Mouse (Mus musculus) forebrain, embryonic 10.5 days (tissue): ENCODE results near the gene Amotl2. TPM values are rescaled to one million over a fixed set of nuclear protein-coding genes. Genes with fewer than 3 reads are reported as not detected.
A peak's percentile ranks its signal among the peaks of the same experiment; 100 is the strongest.
"Not testable (repeated sequence)": the region's sequence is repeated elsewhere in the genome, so short reads cannot be mapped to it uniquely, and the experiment has no call there.

Source experiments
- DNase-seq: peaks from one replicate; pipeline ENCODE4 v3.0.0-alpha.2; 2017; ENCODE audit warnings: low spot score; ENCODE audit errors: extremely low spot score
- H3K27ac ChIP-seq: fragments of 300-500 bp; sonication (generic); 2 replicates; pipeline ENCODE4 v1.5.1; 2016; ENCODE audit warnings: mild to moderate bottlenecking
- H3K27me3 ChIP-seq: fragments of 300-500 bp; sonication (generic); 2 replicates; pipeline ENCODE4 v1.6.1; 2016; ENCODE audit warnings: mild to moderate bottlenecking; ENCODE audit not compliant: poor library complexity, severe bottlenecking
- H3K36me3 ChIP-seq: fragments of 300-500 bp; sonication (generic); replicated peaks from 2 replicates; pipeline ENCODE4 v1.6.1; 2016; ENCODE audit warnings: mild to moderate bottlenecking, moderate library complexity
- H3K4me1 ChIP-seq: fragments of 300-500 bp; sonication (generic); 2 replicates; pipeline ENCODE4 v1.6.1; 2016
- H3K4me3 ChIP-seq: fragments of 300-500 bp; sonication (generic); 2 replicates; pipeline ENCODE4 v1.5.1; 2016; ENCODE audit warnings: mild to moderate bottlenecking, moderate library complexity
- H3K9me3 ChIP-seq: fragments of 300-500 bp; sonication (generic); 2 replicates; pipeline ENCODE4 v1.6.1; 2016; ENCODE audit warnings: mild to moderate bottlenecking, moderate library complexity
- WGBS: fragments of 180-500 bp; shearing (Covaris S2); methylation state at CpG from one replicate; pipeline ENCODE4 v1.1.7; 2016; 5-methylcytosine and 5-hydroxymethylcytosine counted together
- polyA plus RNA-seq: library from polyadenylated mRNA; unstranded; fragments of >200 nt; fragmentation: Nextera tagmentation; extraction: Ambion mirVana; gene quantifications from 2 replicates; pipeline ENCODE4 v1.2.1, GENCODE M21; 2016

Amotl2 gene
- polyA plus RNA-seq, 1 experiment from 2014 or later, result 49.9 TPM

DNA sequence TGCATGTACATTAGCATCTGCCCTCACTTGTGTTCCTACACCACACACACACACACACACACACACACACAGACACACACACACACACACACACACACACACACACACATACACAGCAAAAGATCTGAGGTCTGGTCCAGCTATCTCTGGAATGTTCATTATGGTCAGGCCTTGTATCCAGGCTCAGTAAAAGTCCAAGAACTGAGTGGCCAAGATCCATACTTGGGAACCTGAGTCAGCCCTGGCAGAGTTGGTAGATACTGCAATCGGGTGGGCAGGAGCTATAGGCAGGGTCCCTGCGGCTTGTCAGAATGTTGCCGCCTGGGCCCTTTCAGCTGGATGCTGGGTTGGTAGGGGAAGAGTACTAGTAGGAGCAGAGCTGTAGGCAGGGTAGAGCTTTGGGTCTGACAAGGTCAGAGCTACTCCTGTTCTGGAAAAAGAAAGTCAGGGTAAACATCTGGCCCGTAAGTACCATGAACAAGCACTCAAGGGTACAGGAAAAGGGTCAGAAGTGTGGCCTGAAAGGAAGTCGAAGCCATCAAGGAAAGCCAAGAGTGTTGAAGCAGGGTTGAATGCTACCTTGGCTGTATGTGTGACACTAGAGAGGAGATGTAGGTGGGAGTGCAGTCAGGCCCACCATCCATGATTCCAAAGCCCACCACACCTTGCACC is 35.3 kb downstream of the Amotl2 start:
- 93% methylated on average over 5 of the region's 5 CpGs for WGBS
- H3K27me3 ChIP-seq, result no peaks in the 10 kb centered on the region
- no peak overlapping the region for H3K27ac ChIP-seq
- H3K36me3 ChIP-seq, result no peaks in the 10 kb centered on the region
- DNase-seq, result no peak
- H3K4me1 ChIP-seq, result peaks cover 18% of the 10 kb centered on the region
- no peaks in the 10 kb centered on the region for H3K9me3 ChIP-seq
- no peak overlapping the region for H3K4me3 ChIP-seq

DNA sequence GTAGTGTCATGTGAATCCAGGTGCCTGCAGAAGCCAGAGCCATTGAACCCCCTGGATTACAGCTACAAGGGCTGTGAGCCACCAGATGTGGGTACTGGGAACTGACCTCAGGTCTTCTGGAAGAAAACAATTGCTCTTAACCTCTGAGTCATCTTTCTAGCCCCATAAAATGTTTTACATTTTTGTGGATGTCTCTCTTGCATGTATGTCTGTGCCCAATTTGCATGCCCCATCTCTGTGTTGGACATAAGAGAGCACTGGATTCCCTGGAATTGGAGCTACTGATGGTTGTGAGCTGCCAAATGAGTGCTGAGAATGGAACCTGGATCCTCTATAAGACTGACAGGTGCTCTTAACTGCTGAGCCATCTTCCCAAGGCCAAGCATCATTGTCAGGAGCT is 36.8 kb downstream of the Amotl2 start:
- Histone ChIP-seq H3K4me1 (peaks cover 16% of the 10 kb centered on the region), H3K36me3 (no peaks in the 10 kb centered on the region), H3K9me3 (no peaks in the 10 kb centered on the region), H3K27me3 (no peaks in the 10 kb centered on the region), H3K27ac (no peak overlapping the region), H3K4me3 (no peak overlapping the region)
- no peak for DNase-seq

DNA sequence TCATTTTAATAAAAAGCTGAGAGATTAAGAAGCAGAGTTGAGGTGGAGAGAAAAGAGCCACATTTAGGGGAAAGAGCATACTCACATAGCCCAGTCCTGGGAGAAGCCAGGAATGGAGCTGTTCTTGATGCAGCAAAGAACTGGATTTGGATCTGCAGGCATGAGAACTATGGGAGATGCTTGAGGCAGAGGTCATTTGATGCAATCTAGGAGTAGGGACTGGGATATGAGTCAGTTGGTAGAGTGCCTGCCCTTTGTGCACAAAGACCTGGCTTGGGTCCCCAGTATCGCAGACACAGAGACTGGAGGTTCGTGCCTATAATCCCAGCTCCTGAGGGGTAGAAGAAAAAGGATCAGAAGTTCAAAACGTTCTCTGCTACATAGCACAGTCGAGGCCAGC is 38.7 kb downstream of the Amotl2 start:
- WGBS, result 79% methylated on average over 4 of the region's 4 CpGs
- DNase-seq, result no peak

DNA sequence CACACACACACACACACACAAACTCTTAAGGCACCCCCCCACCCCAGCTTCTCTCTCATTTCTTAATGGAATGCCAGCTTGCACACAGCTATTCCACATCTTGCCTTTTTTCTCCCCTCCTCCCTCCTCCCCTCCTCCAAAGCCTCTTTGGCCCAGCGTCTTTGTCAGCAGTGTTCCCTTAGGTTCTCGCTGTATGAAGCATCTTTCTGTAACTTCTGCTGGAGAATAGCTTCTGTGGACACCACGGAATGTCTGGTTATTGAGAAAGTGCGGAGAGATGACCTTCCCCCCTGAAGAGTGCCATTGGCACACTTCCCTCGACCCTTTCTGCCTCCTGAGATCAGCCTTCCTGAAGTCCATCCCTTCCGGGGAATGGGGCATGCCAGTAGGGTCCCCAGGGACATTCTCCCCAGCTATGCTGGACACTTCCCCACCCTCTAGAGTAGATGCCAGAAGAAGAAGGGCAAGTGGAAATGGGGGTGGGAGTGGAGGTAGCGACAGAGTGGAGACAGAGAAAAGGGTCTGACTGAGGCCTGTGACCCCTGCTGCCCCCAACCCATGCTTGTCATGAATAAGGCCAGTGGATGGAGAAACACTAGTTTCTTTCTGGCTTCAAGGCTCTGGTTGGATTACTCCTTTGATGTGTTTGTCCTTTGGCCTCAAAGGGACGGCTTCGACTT is 39.3 kb downstream of the Amotl2 start:
- Histone ChIP-seq H3K4me3 (no peak overlapping the region), H3K27ac (peak overlapping the region; percentile 33; the same call in 1 of the 2 replicates), H3K27me3 (no peaks in the 10 kb centered on the region), H3K9me3 (no peaks in the 10 kb centered on the region), H3K4me1 (peaks cover 28% of the 10 kb centered on the region), H3K36me3 (no peaks in the 10 kb centered on the region)
- DNase-seq, result no peak
- WGBS, result 69% methylated on average over 9 of the region's 9 CpGs

More for the DNA sequence above, 38.7 kb downstream of the Amotl2 start:
- Histone ChIP-seq H3K4me3 (no peak overlapping the region), H3K27ac (no peak overlapping the region), H3K9me3 (no peaks in the 10 kb centered on the region), H3K27me3 (no peaks in the 10 kb centered on the region), H3K36me3 (no peaks in the 10 kb centered on the region), H3K4me1 (peaks cover 28% of the 10 kb centered on the region)

DNA sequence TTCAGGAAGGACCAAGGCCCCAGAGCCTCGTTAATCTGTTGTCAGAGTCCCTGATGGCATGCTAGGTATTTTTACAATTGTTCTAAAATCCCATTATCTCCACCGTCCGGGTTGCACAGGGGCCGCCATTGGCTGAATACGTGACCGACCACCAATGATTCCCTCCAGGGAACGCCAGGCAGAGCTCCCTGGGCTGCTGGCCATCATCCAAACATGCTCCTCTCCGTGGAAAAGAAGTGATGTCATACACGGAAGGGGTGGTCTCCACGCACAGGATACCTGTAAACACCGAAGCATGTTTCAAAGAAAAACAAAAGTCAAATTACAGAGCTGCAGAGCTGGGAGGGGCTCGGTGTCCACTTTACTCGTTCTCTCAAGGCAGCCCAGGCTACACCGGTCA is 39.9 kb downstream of the Amotl2 start:
- H3K9me3 ChIP-seq, result no peaks in the 10 kb centered on the region
- no peaks in the 10 kb centered on the region for H3K36me3 ChIP-seq
- peak overlapping the region; percentile 4; the same call in 1 of the 2 replicates for H3K27ac ChIP-seq
- no peak overlapping the region for H3K4me3 ChIP-seq
- WGBS, result 72% methylated on average over 14 of the region's 14 CpGs
- no peak for DNase-seq
- H3K4me1 ChIP-seq, result peaks cover 28% of the 10 kb centered on the region
- H3K27me3 ChIP-seq, result no peaks in the 10 kb centered on the region

DNA sequence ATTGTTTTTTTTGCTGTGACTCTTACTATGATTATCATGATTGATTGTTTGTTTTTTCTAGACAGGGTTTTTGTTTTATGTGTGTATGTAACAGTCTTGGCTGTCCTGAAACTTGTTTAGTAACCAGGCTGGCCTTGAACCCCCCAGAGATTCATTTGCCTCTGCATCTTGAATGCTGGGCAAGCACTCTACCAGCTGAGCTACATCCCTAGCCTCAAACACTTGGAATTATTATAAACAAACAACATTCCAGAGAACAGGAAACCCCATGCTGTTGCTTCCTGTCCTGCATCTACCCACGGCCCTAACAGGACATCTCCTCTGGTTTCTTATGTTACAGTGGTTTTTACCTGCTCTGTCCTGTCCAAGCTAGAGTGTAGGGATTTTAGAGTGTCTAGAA is 42.4 kb downstream of the Amotl2 start:
- no peak overlapping the region for H3K4me3 ChIP-seq
- H3K36me3 ChIP-seq, result no peaks in the 10 kb centered on the region
- peak overlapping the region; percentile 75; the same call in 1 of the 2 replicates for H3K27ac ChIP-seq
- WGBS, result 65% methylated on average over 1 of the region's 1 CpGs
- DNase-seq, result no peak
- H3K4me1 ChIP-seq, result peaks cover 36% of the 10 kb centered on the region
- no peaks in the 10 kb centered on the region for H3K9me3 ChIP-seq
- no peaks in the 10 kb centered on the region for H3K27me3 ChIP-seq

DNA sequence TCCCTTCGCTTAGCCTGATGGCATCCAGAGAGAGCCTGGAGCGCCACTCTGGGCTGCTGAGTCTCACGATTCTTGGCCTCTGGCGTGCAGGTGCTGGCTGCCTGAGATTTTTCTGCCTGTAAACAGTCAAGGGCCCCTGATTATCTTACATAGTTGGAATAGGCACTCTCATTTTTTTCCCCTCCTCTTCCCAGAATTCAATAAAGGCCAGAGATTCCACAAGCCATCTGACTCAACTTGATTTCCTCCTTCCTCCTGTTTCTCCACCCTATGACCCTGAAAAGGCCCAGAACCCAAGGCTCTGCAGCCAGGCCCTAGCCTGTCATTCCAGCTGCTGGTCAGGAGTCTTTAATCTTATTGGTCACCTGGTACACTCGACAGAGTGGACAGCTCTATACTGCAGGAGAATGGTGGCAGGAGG is 43.1 kb downstream of the Amotl2 start:
- H3K4me3 ChIP-seq, result no peak overlapping the region
- H3K4me1 ChIP-seq, result peaks cover 36% of the 10 kb centered on the region
- DNase-seq, result no peak
- H3K27me3 ChIP-seq, result no peaks in the 10 kb centered on the region
- H3K27ac ChIP-seq, result peak overlapping the region; percentile 75
- WGBS, result 78% methylated on average over 5 of the region's 5 CpGs
- H3K9me3 ChIP-seq, result no peaks in the 10 kb centered on the region
- no peaks in the 10 kb centered on the region for H3K36me3 ChIP-seq

DNA sequence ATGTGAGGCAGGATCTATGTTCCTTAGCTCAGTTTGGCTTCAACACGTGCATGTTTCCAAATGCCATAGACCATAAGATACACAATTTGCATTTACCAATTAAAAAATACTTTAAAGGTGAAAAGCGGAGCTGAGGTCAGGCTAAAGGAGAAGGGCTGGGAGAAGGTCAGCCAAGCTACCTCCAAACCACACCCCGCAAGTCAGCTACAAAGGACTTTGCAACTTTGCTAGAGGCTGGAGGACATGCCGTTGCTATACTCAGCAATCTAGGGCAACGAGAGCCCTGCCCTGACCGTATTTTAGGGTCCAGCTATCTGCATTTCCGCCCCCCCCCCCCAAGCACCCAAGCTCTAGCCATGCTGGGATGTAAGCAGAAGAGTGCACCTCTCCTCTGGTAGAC is 45.1 kb downstream of the Amotl2 start:
- no peaks in the 10 kb centered on the region for H3K27me3 ChIP-seq
- no peak for DNase-seq
- H3K27ac ChIP-seq, result no peak overlapping the region
- no peak overlapping the region for H3K4me3 ChIP-seq
- no peaks in the 10 kb centered on the region for H3K9me3 ChIP-seq
- WGBS, result 93% methylated on average over 7 of the region's 7 CpGs
- H3K4me1 ChIP-seq, result peaks cover 23% of the 10 kb centered on the region
- no peaks in the 10 kb centered on the region for H3K36me3 ChIP-seq

DNA sequence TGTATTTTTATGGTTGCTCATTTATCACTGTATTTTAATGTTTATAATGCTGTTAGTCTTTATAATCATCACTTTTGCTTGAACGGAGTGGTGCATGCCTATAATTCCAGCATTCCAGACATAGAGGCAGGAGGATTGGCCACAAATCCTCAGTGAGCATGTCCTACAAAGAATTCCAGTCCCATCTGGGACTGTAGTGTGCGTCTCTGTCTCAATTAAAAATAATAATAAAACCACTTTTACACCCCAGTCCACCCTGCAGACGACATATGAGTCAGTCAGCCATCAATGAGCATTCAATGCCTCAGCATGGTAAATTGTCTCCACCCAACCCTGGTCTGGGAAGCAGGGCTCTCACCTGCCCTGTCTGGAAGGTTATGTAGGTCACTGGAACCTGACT is 46.4 kb downstream of the Amotl2 start:
- Histone ChIP-seq H3K27ac (peak overlapping the region; percentile 25; the same call in 1 of the 2 replicates), H3K27me3 (no peaks in the 10 kb centered on the region), H3K4me1 (peaks cover 25% of the 10 kb centered on the region), H3K9me3 (no peaks in the 10 kb centered on the region), H3K36me3 (no peaks in the 10 kb centered on the region), H3K4me3 (no peak overlapping the region)
- no peak for DNase-seq
- WGBS, result 86% methylated on average over 3 of the region's 3 CpGs

DNA sequence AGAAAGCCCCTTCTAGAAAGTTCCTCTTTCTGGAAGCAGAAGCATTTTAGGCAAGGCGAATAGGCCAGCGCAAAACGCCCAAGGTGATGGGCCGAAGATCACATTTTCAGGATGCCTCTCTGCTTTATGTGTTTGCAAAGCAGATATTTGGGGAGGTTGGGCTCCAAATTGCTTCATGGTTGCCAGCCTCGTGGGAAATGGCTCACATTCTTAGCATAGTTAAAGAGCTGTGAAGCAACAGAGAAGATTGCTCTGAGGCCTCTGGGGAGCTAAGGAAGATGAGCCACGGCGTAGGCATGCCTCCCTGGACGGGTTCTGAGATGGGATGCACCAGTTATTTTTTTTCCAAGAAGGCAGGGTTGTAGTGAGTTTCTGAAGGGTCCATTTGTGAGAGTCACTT is 47.0 kb downstream of the Amotl2 start:
- WGBS, result 76% methylated on average over 8 of the region's 8 CpGs
- no peaks in the 10 kb centered on the region for H3K36me3 ChIP-seq
- H3K9me3 ChIP-seq, result no peaks in the 10 kb centered on the region
- H3K27ac ChIP-seq, result peak overlapping the region; percentile 25; the same call in 1 of the 2 replicates
- no peak overlapping the region for H3K4me3 ChIP-seq
- H3K27me3 ChIP-seq, result no peaks in the 10 kb centered on the region
- H3K4me1 ChIP-seq, result peaks cover 28% of the 10 kb centered on the region
- DNase-seq, result no peak

DNA sequence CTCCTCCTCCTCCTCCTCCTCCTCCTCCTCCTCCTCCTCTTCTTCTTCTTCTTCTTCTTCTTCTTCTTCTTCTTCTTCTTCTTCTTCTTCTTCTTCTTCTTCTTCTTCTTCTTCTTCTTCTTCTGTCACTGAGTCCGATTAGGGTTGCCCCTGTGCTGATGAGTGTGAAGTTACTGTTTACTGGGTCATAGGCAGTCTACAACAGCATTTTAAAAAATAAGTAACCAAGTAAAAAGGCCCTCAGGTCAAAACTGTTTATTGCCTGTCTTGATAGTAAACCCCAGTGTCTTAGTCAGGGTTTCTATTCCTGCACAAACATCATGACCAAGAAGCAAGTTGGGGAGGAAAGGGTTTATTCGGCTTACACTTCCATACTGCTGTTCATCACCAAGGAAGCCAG is 48.1 kb downstream of the Amotl2 start:
- DNase-seq, result not testable (repeated sequence)
- 77% methylated on average over 2 of the region's 2 CpGs for WGBS

DNA sequence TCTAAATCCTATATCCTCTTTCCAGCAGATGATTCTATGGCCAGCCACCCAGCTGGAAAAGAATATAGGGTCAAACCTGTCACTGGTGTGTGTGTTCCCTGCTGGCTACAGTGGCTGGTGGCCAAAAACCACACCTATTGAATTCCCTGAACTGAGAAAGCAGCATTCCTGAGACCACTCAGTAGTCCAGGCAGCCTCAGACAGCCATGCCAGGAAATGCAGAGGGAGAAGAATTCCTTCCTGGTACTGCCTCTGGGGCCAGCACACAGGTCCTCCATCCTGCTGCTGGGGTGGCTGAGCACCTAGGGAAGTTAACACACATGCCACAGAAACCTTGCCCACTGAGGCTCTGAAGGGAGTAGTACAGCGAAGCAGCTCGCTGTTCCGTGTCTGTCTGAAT is 50.3 kb downstream of the Amotl2 start:
- Histone ChIP-seq H3K27me3 (no peaks in the 10 kb centered on the region), H3K36me3 (no peaks in the 10 kb centered on the region), H3K9me3 (no peaks in the 10 kb centered on the region), H3K4me1 (peaks cover 41% of the 10 kb centered on the region), H3K4me3 (no peak overlapping the region), H3K27ac (no peak overlapping the region)
- 95% methylated on average over 3 of the region's 3 CpGs for WGBS
- no peak for DNase-seq

More for the DNA sequence above, 48.1 kb downstream of the Amotl2 start:
- H3K27ac ChIP-seq, H3K27me3 ChIP-seq, H3K36me3 ChIP-seq, H3K9me3 ChIP-seq, H3K4me3 ChIP-seq: not testable (repeated sequence)
- peaks cover 30% of the 10 kb centered on the region for H3K4me1 ChIP-seq

DNA sequence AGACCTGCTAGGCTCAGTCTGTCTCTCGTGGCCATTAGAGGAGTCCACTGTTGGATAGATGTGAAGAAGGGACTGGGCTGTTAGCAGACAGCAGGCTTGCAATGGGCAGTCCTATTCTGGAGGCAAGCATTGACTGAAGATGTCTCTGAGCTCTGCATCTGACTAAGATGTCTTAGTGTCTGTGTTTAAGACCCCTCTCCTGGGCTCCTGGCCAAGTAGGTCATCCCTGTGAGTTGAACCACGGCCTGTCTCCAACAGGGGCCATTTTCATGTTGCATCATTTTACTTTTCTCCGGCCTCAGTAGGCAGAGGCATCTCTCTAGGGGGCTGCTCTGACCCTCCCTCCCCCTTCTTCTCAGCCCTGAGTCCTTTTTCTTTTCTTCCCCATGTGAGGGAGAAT is 52.8 kb downstream of the Amotl2 start:
- WGBS, result 77% methylated on average over 3 of the region's 3 CpGs
- no peak overlapping the region for H3K27ac ChIP-seq
- no peaks in the 10 kb centered on the region for H3K36me3 ChIP-seq
- H3K4me1 ChIP-seq, result peaks cover 33% of the 10 kb centered on the region
- no peak overlapping the region for H3K4me3 ChIP-seq
- H3K27me3 ChIP-seq, result no peaks in the 10 kb centered on the region
- DNase-seq, result no peak
- no peaks in the 10 kb centered on the region for H3K9me3 ChIP-seq
